Mouse (Mus musculus): Measurements from ENCODE around the gene Fstl3. TPM values are rescaled to one million over a fixed set of nuclear protein-coding genes. Genes with fewer than 3 reads are reported as not detected.

Fstl3 gene
- total RNA-seq, 4 experiments from 2014 or later = 8.8 to 55.0 (median 26.2) TPM

- no peak for DNase-seq
Observed at GRCm38 (mm10) chr10:79814271-79814842, 37.3 kb downstream of the Fstl3 start.

GRCm38 (mm10) chr10:79815671-79816494 lies 38.8 kb downstream of the Fstl3 start:
- DNase-seq = no peak

GRCm38 (mm10) chr10:79817111-79817510 lies 40.0 kb downstream of the Fstl3 start:
- no peak for DNase-seq

- DNase-seq = no peak
Observed at GRCm38 (mm10) chr10:79818225-79818624, 41.2 kb downstream of the Fstl3 start.

- no peak for DNase-seq
Observed at GRCm38 (mm10) chr10:79819606-79820005, 42.5 kb downstream of the Fstl3 start.

GRCm38 (mm10) chr10:79820277-79820676 lies 43.2 kb downstream of the Fstl3 start:
- DNase-seq = no peak

GRCm38 (mm10) chr10:79820782-79821181 lies 43.7 kb downstream of the Fstl3 start, which contains the start of gene Misp:
TSS of gene Misp (plus strand) at chr10:79820989.
- no peak for DNase-seq

- DNase-seq = no peak
Observed at GRCm38 (mm10) chr10:79821731-79822130, 44.7 kb downstream of the Fstl3 start.

GRCm38 (mm10) chr10:79822372-79822771 lies 45.3 kb downstream of the Fstl3 start:
- DNase-seq = no peak

GRCm38 (mm10) chr10:79823011-79823410 lies 45.9 kb downstream of the Fstl3 start:
- no peak for DNase-seq

- DNase-seq = no peak
Observed at GRCm38 (mm10) chr10:79824413-79824812, 47.3 kb downstream of the Fstl3 start.

GRCm38 (mm10) chr10:79831583-79831982 lies 54.5 kb downstream of the Fstl3 start:
- no peak for DNase-seq

Other genes starting within 250 kb of the Fstl3 start
- 10 to 100 TPM; 21.3 to 49.8 (median 30.1) TPM for gene Plpp2, start 243.5 kb upstream of the Fstl3 start, total RNA-seq (2022)
- gene Mier2, start 222.1 kb upstream of the Fstl3 start, total RNA-seq (2022) = 10 to 100 TPM; 24.2 to 49.8 (median 41.4) TPM
- gene Theg, start 189.9 kb upstream of the Fstl3 start, total RNA-seq (2022) = not detected
- gene C2cd4c, start 163.2 kb upstream of the Fstl3 start, total RNA-seq (2022) = under 1 TPM; 0.12 to 0.31 (median 0.17) TPM
- 10 to 100 TPM in 1 of 4 experiments, 1 to 10 TPM in 3; 3.6 to 11.4 (median 6.0) TPM for gene Shc2, start 139.4 kb upstream of the Fstl3 start, total RNA-seq (2022)
- gene Odf3l2, start 131.5 kb upstream of the Fstl3 start, total RNA-seq (2022) = not detected
- gene Madcam1, start 112.7 kb upstream of the Fstl3 start, total RNA-seq (2022) = not detected
- gene Tpgs1, start 107.9 kb upstream of the Fstl3 start, total RNA-seq (2022) = 10 to 100 TPM; 37.8 to 41.6 (median 39.3) TPM
- gene Cdc34, start 95.1 kb upstream of the Fstl3 start, total RNA-seq (2022) = 10 to 100 TPM; 50.9 to 77.7 (median 69.2) TPM
- 1 to 10 TPM; 1.2 to 2.2 (median 1.7) TPM for gene Gzmm, start 88.3 kb upstream of the Fstl3 start, total RNA-seq (2022)
- gene Bsg, start 72.8 kb upstream of the Fstl3 start, total RNA-seq (2022) = 100 to 1,000 TPM; 578 to 598 (median 581) TPM
- gene Hcn2, start 60.6 kb upstream of the Fstl3 start, total RNA-seq (2022) = 10 to 100 TPM in 2 of 4 experiments, 1 to 10 TPM in 2; 8.1 to 10.9 (median 10.3) TPM
- 10 to 100 TPM; 58.5 to 79.0 (median 70.8) TPM for gene Polrmt, start 30.7 kb upstream of the Fstl3 start, total RNA-seq (2022)
- gene Fgf22, start 22.2 kb upstream of the Fstl3 start, total RNA-seq (2022) = 1 to 10 TPM in 2 of 4 experiments, under 1 TPM in 1, not detected in 1; 0.38 to 1.2 (median 1.1) TPM
- 10 to 100 TPM; 45.2 to 61.9 (median 50.8) TPM for gene Rnf126, start 10.3 kb upstream of the Fstl3 start, total RNA-seq (2022)
- gene Prss57, start 13.7 kb downstream of the Fstl3 start, total RNA-seq (2022) = under 1 TPM in 2 of 4 experiments, not detected in 2; 0.13 to 0.38 TPM
- 100 to 1,000 TPM in 2 of 4 experiments, 10 to 100 TPM in 2; 72.7 to 123 (median 96.1) TPM for gene Palm, start 16.3 kb downstream of the Fstl3 start, total RNA-seq (2022)
- under 1 TPM; 0.64 to 0.95 (median 0.70) TPM for gene Misp, start 43.7 kb downstream of the Fstl3 start, total RNA-seq (2022)
- gene Ptbp1, start 77.2 kb downstream of the Fstl3 start, total RNA-seq (2022) = 100 to 1,000 TPM; 249 to 275 (median 255) TPM
- under 1 TPM in 1 of 4 experiments, not detected in 3; 0.35 TPM for gene Prtn3, start 97.2 kb downstream of the Fstl3 start, total RNA-seq (2022)
- gene Plppr3, start 97.4 kb downstream of the Fstl3 start, total RNA-seq (2022) = 1 to 10 TPM; 1.7 to 4.3 (median 3.0) TPM
- gene Elane, start 109.0 kb downstream of the Fstl3 start, total RNA-seq (2022) = not detected
- gene Cfd, start 113.6 kb downstream of the Fstl3 start, total RNA-seq (2022) = 1,000 to 10,000 TPM in 2 of 4 experiments, 100 to 1,000 TPM in 2; 123 to 1,857 (median 821) TPM
- gene Med16, start 131.7 kb downstream of the Fstl3 start, total RNA-seq (2022) = 10 to 100 TPM; 50.9 to 60.7 (median 57.8) TPM
- gene Gm26602, start 133.6 kb downstream of the Fstl3 start, total RNA-seq (2022) = not detected
- gene Kiss1r, start 139.7 kb downstream of the Fstl3 start, total RNA-seq (2022) = 1 to 10 TPM; 1.1 to 5.6 (median 4.0) TPM
- gene R3hdm4, start 143.9 kb downstream of the Fstl3 start, total RNA-seq (2022) = 100 to 1,000 TPM in 3 of 4 experiments, 10 to 100 TPM in 1; 99.4 to 132 (median 112) TPM
- gene Arid3a, start 149.8 kb downstream of the Fstl3 start, total RNA-seq (2022) = 1 to 10 TPM; 5.3 to 9.8 (median 7.5) TPM
- gene Wdr18, start 182.9 kb downstream of the Fstl3 start, total RNA-seq (2022) = 10 to 100 TPM; 31.7 to 43.0 (median 36.6) TPM
- gene Grin3b, start 193.4 kb downstream of the Fstl3 start, total RNA-seq (2022) = 1 to 10 TPM in 1 of 4 experiments, under 1 TPM in 1, not detected in 2; 0.83 to 1.4 TPM
- gene Tmem259, start 207.1 kb downstream of the Fstl3 start, total RNA-seq (2022) = 100 to 1,000 TPM; 132 to 155 (median 141) TPM
- gene Cnn2, start 211.3 kb downstream of the Fstl3 start, total RNA-seq (2022) = 10 to 100 TPM; 23.9 to 36.3 (median 30.0) TPM
- 10 to 100 TPM; 21.6 to 35.5 (median 27.8) TPM for gene Abca7, start 219.2 kb downstream of the Fstl3 start, total RNA-seq (2022)
- gene Arhgap45, start 239.4 kb downstream of the Fstl3 start, total RNA-seq (2022) = 10 to 100 TPM in 2 of 4 experiments, 1 to 10 TPM in 2; 6.4 to 10.6 (median 8.5) TPM

All from adrenal gland, adult 8-10 months (tissue).